Mouse (Mus musculus) layer of hippocampus, adult 18-20 months (tissue): ENCODE results near the gene Clpsl2. TPM values are rescaled to one million over a fixed set of nuclear protein-coding genes. Genes with fewer than 3 reads are reported as not detected.

ENCODE experiments used
- DNase-seq, 2 experiments: peaks; one replicate each; pipeline ENCODE4 v3.0.0; 2022; ENCODE audit warnings: low spot score in 2 of 2
- total RNA-seq, 2 experiments: library from RNA; stranded (reverse); gene quantifications; 2 replicates each; pipeline ENCODE4 v1.2.3; 2021

Gene Clpsl2
- total RNA-seq, 2 experiments from 2014 or later, result not detected

- no peak for DNase-seq
Observed at GRCm38 (mm10) chr17:28556635-28557396, 7.6 kb downstream of the Clpsl2 start.

DNA sequence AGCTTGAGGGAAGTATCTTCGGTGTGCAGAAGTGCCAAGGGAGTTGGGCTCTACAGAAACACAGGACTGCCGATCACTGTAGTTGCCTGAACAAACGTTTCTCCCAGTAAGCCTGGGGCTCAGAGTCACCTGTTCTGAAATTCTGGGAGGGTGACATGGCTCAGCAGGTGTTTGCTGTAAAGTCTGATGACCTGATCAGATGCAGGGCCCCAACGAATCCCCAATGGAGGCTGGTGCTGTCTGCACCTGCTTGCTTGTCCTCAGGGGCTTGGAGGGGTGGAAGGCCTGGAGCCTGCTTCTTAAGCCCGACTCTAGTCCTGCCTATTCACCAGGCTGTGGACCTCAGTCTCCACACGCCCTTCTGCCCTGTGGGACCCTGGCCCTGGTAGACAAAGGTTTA, 8.6 kb downstream of the Clpsl2 start:
- no peak for DNase-seq

- DNase-seq, result no peak
Observed at GRCm38 (mm10) chr17:28560598-28560997, 11.4 kb downstream of the Clpsl2 start, which contains the start of gene Clps. Clps (minus strand) TSS chr17:28560766.

GRCm38 (mm10) chr17:28561613-28562012, 12.4 kb downstream of the Clpsl2 start:
- DNase-seq, result no peak

DNA sequence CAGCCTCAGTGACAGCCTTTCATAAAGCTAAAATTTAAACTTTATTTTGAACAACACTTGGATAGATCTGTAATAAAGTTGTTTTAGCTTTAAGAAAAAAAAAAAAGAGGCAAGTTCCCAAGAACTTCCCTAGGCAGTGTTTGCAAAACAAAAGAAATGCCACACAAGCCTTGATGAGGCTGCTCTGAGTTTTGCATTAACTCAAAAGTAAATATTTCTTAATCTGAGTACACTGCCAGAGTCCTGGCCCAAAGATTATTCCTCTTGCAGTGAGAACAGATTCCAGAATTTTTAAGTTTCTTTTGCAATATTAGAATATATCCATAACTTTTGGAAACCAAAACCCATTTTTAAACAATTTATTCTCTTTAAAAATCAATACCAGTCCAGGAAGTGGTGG, 16.0 kb downstream of the Clpsl2 start:
- no peak for DNase-seq

DNA sequence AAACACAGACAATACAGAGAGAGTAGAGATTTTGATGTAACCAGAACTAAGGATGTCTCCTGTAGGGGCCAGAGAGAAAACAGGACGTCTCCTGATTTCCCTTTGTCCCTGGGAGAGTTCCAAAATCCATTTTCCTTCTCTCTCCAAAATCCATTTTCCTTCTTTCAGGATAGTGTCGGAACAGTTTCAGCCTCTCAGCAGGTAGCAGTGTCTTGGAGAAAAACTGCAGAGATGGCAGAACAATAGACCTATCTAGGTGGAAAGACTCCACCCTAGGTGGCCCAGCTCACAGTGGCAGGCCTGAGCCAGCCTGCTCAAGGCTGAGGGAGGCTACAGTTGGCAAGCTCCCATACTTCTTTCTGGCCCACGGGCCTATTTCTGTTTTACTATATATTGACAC, 18.3 kb downstream of the Clpsl2 start:
- no peak for DNase-seq

DNA sequence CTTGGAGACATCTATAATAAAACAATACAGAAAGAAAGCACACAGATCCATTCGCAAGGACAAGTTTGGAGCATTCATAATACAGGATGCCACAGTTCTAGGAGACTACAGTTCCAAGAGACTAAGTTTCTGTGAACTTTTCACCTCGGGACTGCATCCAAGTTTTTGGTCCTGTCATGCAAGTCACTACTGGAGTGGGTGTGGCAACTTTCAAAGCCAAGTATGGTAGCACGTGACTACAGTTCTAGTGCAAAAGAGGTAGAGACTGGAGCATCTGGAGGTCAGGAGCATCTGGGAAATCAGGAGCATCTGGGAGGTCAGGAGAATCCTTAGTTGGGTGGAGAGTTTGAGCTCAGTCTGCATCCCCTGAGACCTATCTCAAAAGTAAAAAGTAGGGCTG, 22.7 kb downstream of the Clpsl2 start:
- DNase-seq, result no peak

- no peak for DNase-seq
Observed at GRCm38 (mm10) chr17:28572521-28572920, 23.3 kb downstream of the Clpsl2 start.

DNA sequence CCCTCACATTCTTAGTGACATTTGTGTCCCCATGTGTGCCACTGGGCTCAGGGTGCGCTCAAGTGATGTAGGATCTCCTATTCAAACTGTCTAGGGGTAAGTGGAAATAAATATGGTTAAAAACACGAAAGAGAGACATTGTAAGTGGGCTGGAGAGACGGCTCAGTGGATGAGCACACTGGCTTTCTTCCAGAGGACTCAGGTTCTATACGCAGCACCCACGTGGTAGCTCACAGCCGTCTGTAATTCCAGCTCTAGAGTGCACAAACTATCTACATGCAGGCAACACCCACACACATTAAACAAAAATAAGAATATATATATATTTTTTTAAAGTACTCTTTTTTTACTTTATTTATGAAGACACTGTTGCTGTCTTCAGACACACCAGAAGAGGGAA, 23.7 kb downstream of the Clpsl2 start:
- DNase-seq, result no peak

- DNase-seq, result no peak
Observed at GRCm38 (mm10) chr17:28575244-28576125, 26.3 kb downstream of the Clpsl2 start, which contains the start of gene Lhfpl5. Lhfpl5 (plus strand) TSS chr17:28575641.

DNA sequence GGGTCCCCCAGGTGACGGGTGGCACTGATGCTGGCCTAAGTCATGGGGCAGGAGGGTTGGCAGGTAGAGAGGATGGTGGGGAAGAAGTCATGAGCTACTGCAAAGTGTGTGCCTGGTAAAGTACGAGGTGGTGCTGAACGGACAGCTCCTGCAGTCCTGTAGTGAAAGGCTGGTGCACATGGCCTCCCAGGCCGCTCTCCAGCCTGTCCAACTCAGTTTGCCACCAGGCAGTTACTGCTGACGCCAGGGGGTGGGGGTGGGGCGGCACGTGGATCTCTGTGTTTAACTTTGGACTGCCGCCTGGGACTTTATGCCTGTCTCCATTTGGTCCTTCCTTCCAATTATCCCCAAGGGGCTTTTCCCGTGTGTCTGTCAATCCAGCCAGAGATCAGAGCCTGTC, 31.2 kb downstream of the Clpsl2 start:
- no peak for DNase-seq

DNA sequence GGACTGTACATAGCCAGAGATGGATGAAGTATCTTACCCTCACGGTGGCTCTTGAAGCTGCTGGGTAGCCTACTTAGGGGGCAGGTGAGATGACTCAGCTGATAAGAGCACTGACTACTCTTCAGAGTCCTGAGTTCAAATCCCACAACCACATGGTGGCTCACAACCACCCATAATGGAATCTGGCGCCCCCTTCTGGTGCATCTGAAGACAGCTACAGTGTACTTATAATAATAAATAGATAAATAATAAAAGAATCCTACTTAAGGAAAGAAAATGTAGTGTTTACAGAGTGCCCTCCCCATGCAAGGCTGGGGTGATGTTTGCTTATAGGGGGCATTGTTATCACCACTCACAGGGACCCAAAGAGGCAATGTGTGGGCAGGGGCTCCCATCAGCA, 31.8 kb downstream of the Clpsl2 start:
- no peak for DNase-seq

- no peak for DNase-seq
Observed at GRCm38 (mm10) chr17:28586509-28586908, 37.3 kb downstream of the Clpsl2 start.

DNA sequence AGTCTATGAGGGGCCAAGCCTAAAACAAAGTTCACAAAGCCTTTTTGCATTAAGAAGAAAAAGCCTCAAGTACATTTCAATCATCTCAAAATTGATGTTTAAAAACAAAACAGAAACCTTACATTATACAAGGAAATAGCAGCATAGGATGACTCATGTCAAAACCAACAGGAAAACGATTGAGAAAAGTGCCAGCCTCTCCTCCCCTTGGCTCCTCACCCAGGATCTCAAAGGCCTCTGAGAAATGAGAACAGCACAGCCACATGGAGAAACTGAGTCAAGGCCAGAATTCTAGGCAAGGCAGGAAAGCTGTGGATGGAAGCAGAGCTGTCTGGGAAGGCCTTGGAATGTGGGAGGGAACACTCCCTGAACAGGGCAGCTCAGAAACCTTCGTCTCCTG, 39.4 kb downstream of the Clpsl2 start:
- DNase-seq, result no peak

GRCm38 (mm10) chr17:28590596-28590995, 41.4 kb downstream of the Clpsl2 start:
- DNase-seq, result no peak

DNA sequence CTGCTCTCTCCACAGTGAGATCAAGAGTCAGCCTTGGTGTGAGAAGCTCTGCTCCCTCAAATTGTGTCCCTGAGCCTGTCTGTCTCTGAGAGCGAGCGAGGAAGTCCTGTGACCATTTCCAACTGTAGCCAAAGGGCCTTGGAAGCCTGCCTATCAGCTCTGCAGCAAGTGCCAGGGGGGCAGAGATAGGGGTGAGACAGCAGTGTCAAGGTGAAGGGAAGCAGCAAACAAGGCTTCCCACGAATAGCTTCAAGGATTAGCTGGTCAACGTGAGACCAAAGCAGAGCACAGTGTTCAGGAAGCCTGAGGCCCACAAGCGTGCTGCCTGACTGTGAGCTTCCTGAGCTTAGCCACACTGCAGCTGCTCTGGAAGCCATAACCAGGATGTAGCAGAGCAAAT, 42.3 kb downstream of the Clpsl2 start:
- DNase-seq, result no peak

DNA sequence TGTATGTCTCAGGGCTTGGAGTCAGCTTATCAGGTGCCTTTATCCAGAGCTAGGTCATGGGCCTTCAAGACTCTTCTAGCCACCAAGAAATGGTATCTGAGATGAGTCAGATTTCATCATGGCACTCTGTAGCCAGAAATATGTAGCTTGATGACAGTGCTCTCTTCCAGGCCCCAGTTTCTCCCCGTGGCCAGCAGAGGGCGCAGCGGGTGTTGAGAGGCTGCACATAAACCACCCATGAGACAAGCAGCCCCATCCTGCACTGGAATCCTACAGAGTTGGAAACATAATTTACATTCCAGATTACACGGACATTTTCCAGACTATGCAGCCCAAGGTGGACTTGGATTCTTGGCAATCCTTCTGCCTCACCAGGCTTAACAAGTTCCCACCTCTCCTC, 43.8 kb downstream of the Clpsl2 start:
- peak; percentile 60 to 76 for DNase-seq

DNA sequence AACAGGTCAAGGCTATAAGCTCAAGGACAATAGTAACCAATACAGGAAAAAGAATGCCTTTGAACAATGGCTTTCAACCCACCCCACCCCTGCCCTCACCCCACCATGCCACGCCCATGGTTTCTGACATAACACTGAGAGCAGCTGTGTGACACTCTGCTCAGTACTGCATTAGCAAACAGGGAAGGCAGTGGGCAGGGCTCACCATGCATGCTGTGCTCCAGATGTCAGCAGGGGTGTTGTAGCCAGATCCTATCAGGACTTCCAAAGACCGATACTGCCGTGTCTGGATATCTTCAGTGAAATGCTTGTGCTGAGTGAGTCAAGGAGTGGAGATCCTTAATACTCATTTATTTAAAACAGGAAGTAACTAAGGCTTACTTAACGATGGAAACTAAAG, 44.8 kb downstream of the Clpsl2 start:
- DNase-seq, result no peak

DNA sequence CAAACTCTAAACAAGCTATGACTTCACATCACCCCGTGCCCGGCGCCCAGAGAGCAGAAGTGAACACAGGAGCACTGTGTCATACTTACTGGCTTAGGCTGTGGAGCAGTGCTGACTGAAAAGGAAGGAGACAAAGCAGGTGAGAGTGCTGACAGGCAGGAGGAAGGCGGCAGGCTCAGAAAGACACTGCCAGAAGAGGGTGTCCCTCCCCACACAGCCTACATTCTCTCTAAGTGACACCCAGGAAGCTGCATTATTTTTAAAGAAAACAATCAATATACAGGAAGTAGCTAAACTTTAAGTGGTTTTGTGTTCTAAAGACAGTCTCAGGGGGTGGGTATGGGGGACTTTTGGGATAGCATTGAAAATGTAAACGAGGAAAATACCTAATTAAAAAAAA, 51.6 kb downstream of the Clpsl2 start:
- no peak for DNase-seq

GRCm38 (mm10) chr17:28601557-28602250, 52.5 kb downstream of the Clpsl2 start:
- DNase-seq, result no peak
